Mouse (Mus musculus): Measurements from ENCODE around the gene Cfap97d2.

DNA sequence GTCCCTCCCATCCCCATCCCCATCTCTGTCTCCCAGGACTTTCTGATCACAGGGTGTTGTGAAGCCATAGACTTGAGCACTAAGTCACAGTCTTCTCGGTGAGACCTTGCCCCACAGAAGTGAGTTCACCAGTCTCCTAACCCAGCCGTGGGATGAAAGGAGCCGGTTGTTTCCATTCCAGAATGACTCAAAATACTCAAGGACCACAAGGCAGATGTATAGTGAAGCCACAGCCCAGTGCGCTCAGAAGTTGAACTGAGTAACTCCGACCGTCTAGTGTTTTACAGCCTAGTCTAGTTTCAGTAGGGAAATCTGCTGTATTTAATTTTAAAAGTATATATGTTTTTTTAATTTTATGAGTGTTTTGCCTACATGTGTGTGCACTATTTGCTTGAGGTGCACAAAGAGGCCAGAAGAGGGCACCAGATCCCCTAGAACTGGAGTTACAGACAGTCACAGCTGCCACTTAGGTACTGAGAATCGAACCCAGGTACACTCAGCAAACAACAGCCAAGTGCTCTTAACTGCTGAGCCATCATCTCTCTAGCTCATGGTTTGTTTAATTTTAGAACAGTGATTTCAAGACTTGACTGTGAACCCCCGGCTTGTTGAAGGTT lies 18.5 kb upstream of the Cfap97d2 start:
- TF ChIP-seq GATA1 (IDR thresholded peaks at IDR 0.05; ENCODE audit: borderline replicate concordance, low read length) (no peak), FLI1 (IDR thresholded peaks at IDR 0.05; ENCODE audit: low read length) (no peak)

All from megakaryocyte, embryonic 14.5 days (primary cell).